Mouse (Mus musculus) heart, postnatal 36 days (tissue): ENCODE data around the gene Rsad2. TPM values are rescaled to one million over a fixed set of nuclear protein-coding genes. Genes with fewer than 3 reads are reported as not detected.

Experiments
- DNase-seq, 2 experiments: peaks; one replicate each; pipeline ENCODE4 v3.0.0; 2021 to 2022
- intact Hi-C: fragments of 180-260 bp; cut with DNase I; formaldehyde crosslinking; loops from one replicate; pipeline ENCODE4 v1.15.1; 2025
- microRNA-seq, 2 experiments: library from miRNA; unstranded; fragments of <30 nt; microRNA quantifications; one replicate each; pipeline ENCODE4 v1.2.0; 2021; ENCODE audit warnings: borderline number of aligned reads in 2 of 2
- total RNA-seq, 2 experiments: library from RNA; stranded (reverse); gene quantifications; 2 replicates each; pipeline ENCODE4 v1.2.3; 2021

Rsad2 gene
- total RNA-seq, 2 experiments from 2014 or later, result 8.0 to 23.8 TPM

GRCm38 (mm10) chr12:26404781-26405702 is 51.2 kb downstream of the Rsad2 start:
- intact Hi-C loops, result loop anchor here (10.0 kb wide), 1 partner anchor 1310 kb away; the partner anchor contains the start of gene Id2

GRCm38 (mm10) chr12:26403372-26404125 is 52.7 kb downstream of the Rsad2 start:
- intact Hi-C loops, result loop anchor here (10.0 kb wide), 1 partner anchor 1309 kb away; the partner anchor contains the start of gene Id2
- peak; percentile 72 to 75 for DNase-seq

More at GRCm38 (mm10) chr12:26404781-26405702, 51.2 kb downstream of the Rsad2 start:
- peak; percentile 59 to 68 for DNase-seq

- DNase-seq, result no peak
- intact Hi-C loops, result loop anchor here (1.0 to 10.0 kb wide), 2 partner anchors 46 to 1307 kb away; partner anchors contain the start of gene Id2
Measured at GRCm38 (mm10) chr12:26401696-26402470, 54.4 kb downstream of the Rsad2 start.

GRCm38 (mm10) chr12:26401254-26401653 is 55.0 kb downstream of the Rsad2 start:
- intact Hi-C loops, result loop anchor here (1.0 to 10.0 kb wide), 2 partner anchors 45 to 1306 kb away; partner anchors contain the start of gene Id2
- DNase-seq, result no peak

GRCm38 (mm10) chr12:26400762-26401161 is 55.5 kb downstream of the Rsad2 start:
- DNase-seq, result no peak
- intact Hi-C loops, result loop anchor here (1.0 to 10.0 kb wide), 2 partner anchors 44 to 1306 kb away; partner anchors contain the start of gene Id2

- intact Hi-C loops, result no loop called here
- no peak for DNase-seq
Measured at GRCm38 (mm10) chr12:26399391-26399790, 56.9 kb downstream of the Rsad2 start.

GRCm38 (mm10) chr12:26398597-26398996 is 57.7 kb downstream of the Rsad2 start:
- intact Hi-C loops, result no loop called here
- DNase-seq, result no peak

- intact Hi-C loops, result no loop called here
- no peak for DNase-seq
Measured at GRCm38 (mm10) chr12:26394485-26395470, 61.5 kb downstream of the Rsad2 start.

- intact Hi-C loops, result no loop called here
- no peak for DNase-seq
Measured at GRCm38 (mm10) chr12:26393291-26393690, 63.0 kb downstream of the Rsad2 start.

Small RNAs within 50 kb of the gene (microRNA-seq; reads per million reads assigned to microRNA genes)
- gene Mir6538, result 62.2 to 63.2 reads per million in 2 experiments

Other genes with a start within 250 kb of the Rsad2 start
- gene Rnf144a, start 41.2 kb downstream of the Rsad2 start, total RNA-seq, result 10 to 100 TPM; 13.4 to 23.5 TPM
- gene Cmpk2, start 12.8 kb upstream of the Rsad2 start, total RNA-seq, result 1 to 10 TPM; 4.6 to 9.9 TPM